Mouse (Mus musculus) bone marrow, adult 2 months (tissue): Measurements from ENCODE around the gene Fto.

ENCODE experiments used
- CTCF ChIP-seq: fragments of 200-500 bp; IDR thresholded peaks from 2 replicates; pipeline ENCODE4 v1.5.1; 2011; ENCODE audit warnings: low read length, control low read depth; ENCODE audit not compliant: control insufficient read depth, insufficient read depth
- POLR2A ChIP-seq: fragments of 200-500 bp; IDR thresholded peaks from 2 replicates; pipeline ENCODE4 v1.6.1; 2011; ENCODE audit warnings: low read depth, mild to moderate bottlenecking, control low read depth, low read length, borderline replicate concordance; ENCODE audit not compliant: control insufficient read depth

DNA sequence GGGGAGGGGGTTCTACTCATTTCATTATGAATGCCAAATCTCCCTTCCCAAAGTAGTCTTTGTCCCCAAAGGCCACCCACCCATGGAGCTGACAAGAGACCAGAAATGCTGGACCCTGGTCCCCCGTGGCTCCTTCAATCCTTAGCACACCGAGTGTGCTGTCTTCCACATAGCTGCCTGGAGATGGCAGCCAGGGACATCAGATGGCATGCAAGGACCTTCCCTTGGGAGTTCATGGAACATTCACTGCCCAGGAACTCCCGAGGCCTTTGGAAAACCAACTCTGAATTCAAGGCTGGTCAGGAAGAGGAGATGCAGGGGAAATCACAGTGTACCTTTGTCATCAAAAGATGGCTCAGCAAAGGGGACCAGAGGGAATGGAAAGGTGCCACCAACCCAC is 372.1 kb downstream of the Fto start:
- no peak for TF ChIP-seq POLR2A
- TF ChIP-seq CTCF, result no peak
